In the genomic region with DNA sequence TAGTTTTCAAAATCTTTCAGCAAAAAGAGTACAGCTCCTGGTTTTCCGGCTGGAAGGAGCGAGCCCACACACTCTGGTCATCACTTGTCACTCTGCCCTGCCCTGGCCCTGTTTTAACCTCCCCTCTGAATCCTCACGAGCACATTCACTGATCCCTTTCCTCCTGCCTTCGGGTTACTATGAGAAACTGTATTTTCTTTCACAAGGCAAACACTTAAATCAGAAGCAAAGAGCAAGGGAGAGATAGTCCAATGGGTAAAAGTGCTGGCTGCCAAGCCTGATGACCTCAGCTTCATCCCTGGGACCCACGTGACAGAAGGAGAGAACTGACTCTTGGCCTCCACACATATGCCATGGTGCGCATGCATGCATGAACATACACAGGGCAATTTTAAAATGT, we compare ENCODE assay signal across 9 mouse cellular contexts.
DNase-seq lines count a peak whose midpoint lies in the region; ATAC-seq lines count a peak whose summit lies in the region.
"Had no signal": no experiment of that assay in that cellular context is flagged by ENCODE, and none has a peak within 500 bp of the region (broad histone marks: within the 10 kb centered on the region; RNA-seq: fewer than 3 reads in every experiment).

No protein-coding gene starts in this region.

- H3K4me1 ChIP-seq in hindbrain, embryonic 16.5 days (ENCODE audit: control insufficient read depth, insufficient read depth, low read depth, low read length): peaks cover 7% of the 10 kb centered on the region
- H3K4me1 ChIP-seq in hindbrain, embryonic 10.5 days (replicated peaks): peaks cover 28% of the 10 kb centered on the region
- H3K4me1 ChIP-seq in intestine, embryonic 15.5 days (replicated peaks): peaks cover 11% of the 10 kb centered on the region; the same call in 1 of the 2 replicates
- peaks cover 27% of the 10 kb centered on the region for H3K4me1 ChIP-seq in neural tube, embryonic 12.5 days

- peak overlapping the region; percentile 49; the same call in 1 of the 2 replicates for H3K27ac ChIP-seq in hindbrain, embryonic 16.5 days (ENCODE audit: low read depth, low read length)
- no peak overlapping the region for H3K27ac ChIP-seq in hindbrain, embryonic 10.5 days
- H3K27ac ChIP-seq in intestine, embryonic 15.5 days: peak overlapping the region; percentile 34
- 0 out of 2 replicates have a peak overlapping the region, but pooled peaks have one; percentile 21 for H3K27ac ChIP-seq in neural tube, embryonic 12.5 days

- peak; percentile 52 for DNase-seq in adrenal gland, postnatal 10 days
- no peak for DNase-seq in adrenal gland, adult 18-20 months (ENCODE audit: low spot score in 2 of 2)
- no peak for DNase-seq in hindbrain, embryonic 10.5 days (ENCODE audit: low spot score)
- DNase-seq in left cerebral cortex, postnatal 14 days (ENCODE audit: low spot score in 2 of 2): no peak
- DNase-seq in MN1 (ENCODE audit: low spot score): no peak
- DNase-seq: thymus, postnatal 36 days had no signal

- 51% methylated on average over 6 of the region's 6 CpGs for WGBS in hindbrain, embryonic 16.5 days
- 57% methylated on average over 6 of the region's 6 CpGs for WGBS in hindbrain, embryonic 10.5 days
- 32% methylated on average over 6 of the region's 6 CpGs for WGBS in intestine, embryonic 15.5 days
- 46% methylated on average over 6 of the region's 6 CpGs for WGBS in neural tube, embryonic 12.5 days

- intact Hi-C loops in left cerebral cortex, postnatal 14 days (cut with DNase I): no loop called here

- no peak overlapping the region for H3K9ac ChIP-seq in hindbrain, embryonic 16.5 days (ENCODE audit: low read depth, low read length)
- H3K9ac ChIP-seq in intestine, embryonic 15.5 days: no peak overlapping the region
- H3K9ac ChIP-seq in neural tube, embryonic 12.5 days: no peak overlapping the region

- no peak for ATAC-seq in hindbrain, embryonic 16.5 days
- 0 out of 2 replicates have a peak, but pooled peaks have one; percentile 34 for ATAC-seq in intestine, embryonic 15.5 days
- no peak for ATAC-seq in neural tube, embryonic 12.5 days (ENCODE audit: low FRiP score, low read depth)

- no peak overlapping the region for H3K4me2 ChIP-seq in hindbrain, embryonic 16.5 days (ENCODE audit: low read length)
- H3K4me2 ChIP-seq in intestine, embryonic 15.5 days (replicated peaks): no peak overlapping the region
- H3K4me2 ChIP-seq in neural tube, embryonic 12.5 days (replicated peaks): 0 out of 2 replicates have a peak overlapping the region, but pooled peaks have one; percentile 5

- no peak overlapping the region for H3K4me3 ChIP-seq in hindbrain, embryonic 16.5 days (ENCODE audit: low read length)
- H3K4me3 ChIP-seq in hindbrain, embryonic 10.5 days: no peak overlapping the region
- H3K4me3 ChIP-seq in intestine, embryonic 15.5 days (replicated peaks): no peak overlapping the region
- H3K4me3 ChIP-seq in neural tube, embryonic 12.5 days: no peak overlapping the region

- H3K27me3 ChIP-seq in hindbrain, embryonic 16.5 days (replicated peaks; ENCODE audit: control insufficient read depth, insufficient read depth, low read length): no peaks in the 10 kb centered on the region
- no peaks in the 10 kb centered on the region for H3K27me3 ChIP-seq in hindbrain, embryonic 10.5 days (ENCODE audit: insufficient read depth, poor library complexity, severe bottlenecking)
- no peaks in the 10 kb centered on the region for H3K27me3 ChIP-seq in intestine, embryonic 15.5 days (replicated peaks)
- H3K27me3 ChIP-seq in neural tube, embryonic 12.5 days (replicated peaks): no peaks in the 10 kb centered on the region

- no peaks in the 10 kb centered on the region for H3K9me3 ChIP-seq in hindbrain, embryonic 16.5 days (ENCODE audit: control insufficient read depth, low read length)
- no peaks in the 10 kb centered on the region for H3K9me3 ChIP-seq in hindbrain, embryonic 10.5 days
- H3K9me3 ChIP-seq in intestine, embryonic 15.5 days: no peaks in the 10 kb centered on the region
- H3K9me3 ChIP-seq in neural tube, embryonic 12.5 days: no peaks in the 10 kb centered on the region

- no peaks in the 10 kb centered on the region for H3K36me3 ChIP-seq in hindbrain, embryonic 16.5 days (ENCODE audit: control insufficient read depth, insufficient read depth, low read length)
- peaks cover 20% of the 10 kb centered on the region for H3K36me3 ChIP-seq in hindbrain, embryonic 10.5 days
- no peaks in the 10 kb centered on the region for H3K36me3 ChIP-seq in intestine, embryonic 15.5 days
- H3K36me3 ChIP-seq in neural tube, embryonic 12.5 days: 0 out of 2 replicates have a peak, but pooled peaks cover 3% of the 10 kb centered on the region
